In the genomic region with DNA sequence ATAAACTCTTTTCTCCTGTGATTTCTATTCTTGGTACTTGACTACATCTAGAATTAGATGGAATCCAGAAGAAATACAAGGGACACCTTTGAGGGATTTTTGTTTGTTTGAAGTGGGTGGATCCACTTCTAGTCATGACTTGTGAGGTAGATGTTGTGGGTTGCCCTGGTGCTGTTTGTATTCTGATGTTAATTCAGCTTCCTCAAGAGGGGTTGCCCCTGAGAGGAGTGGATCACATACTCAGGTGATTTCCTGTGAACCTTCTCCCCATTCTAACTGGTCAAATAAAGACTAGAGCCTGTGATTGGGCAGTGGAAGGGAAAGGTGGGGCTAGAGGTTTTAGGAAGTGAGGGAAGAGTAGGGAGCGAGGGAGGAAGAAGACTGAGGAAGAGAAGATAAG, we compare ENCODE assay signal across 8 mouse cellular contexts. TPM values are rescaled to one million over a fixed set of nuclear protein-coding genes. Genes with fewer than 3 reads are reported as not detected.
DNase-seq lines count a peak whose midpoint lies in the region; ATAC-seq and TF ChIP-seq lines count a peak whose summit lies in the region.

No protein-coding gene starts in this region.

- H3K9me3 ChIP-seq in heart, embryonic 11.5 days (replicated peaks; ENCODE audit: control insufficient read depth, low read length), result no peaks in the 10 kb centered on the region
- H3K9me3 ChIP-seq in ES-Bruce4 (replicated peaks; ENCODE audit: control insufficient read depth, insufficient read depth, low read length, poor library complexity, severe bottlenecking), result no peaks in the 10 kb centered on the region; the same call in 1 of the 2 replicates

- WGBS in heart, embryonic 11.5 days (ENCODE audit: insufficient replicate concordance), result 55% methylated on average over 1 of the region's 1 CpGs
- 50% methylated on average over 1 of the region's 1 CpGs for WGBS in macrophage (ENCODE audit: missing documents)

- H3K4me2 ChIP-seq in heart, embryonic 11.5 days, result peak overlapping the region; percentile 82

- no peak for TF ChIP-seq EP300 in ES-Bruce4 (IDR thresholded peaks at IDR 0.05; ENCODE audit: insufficient read depth, low read depth, low read length)

- intact Hi-C loops in left cerebral cortex, postnatal 36 days (cut with DNase I), result loop anchor here (1.0 to 10.0 kb wide), 2 partner anchors 21 to 733 kb away; partner anchors contain the start of genes Zfp273 and Zfp712
- intact Hi-C loops in gastrocnemius, postnatal 36 days (cut with DNase I), result no loop called here

- ATAC-seq in heart, embryonic 11.5 days (replicated peaks; ENCODE audit: insufficient number of reproducible peaks, low FRiP score, low TSS enrichment), result no peak
- ATAC-seq in granulocyte monocyte progenitor cell, adult 5-6 weeks (replicated peaks; ENCODE audit: poor library complexity, severe bottlenecking), result peak; percentile 43

- H3K4me1 ChIP-seq in heart, embryonic 11.5 days (ENCODE audit: control insufficient read depth, insufficient read depth, low read length), result 0 out of 2 replicates have a peak, but pooled peaks cover 4% of the 10 kb centered on the region
- H3K4me1 ChIP-seq in ES-Bruce4 (ENCODE audit: control insufficient read depth, insufficient read depth, low read length), result no peaks in the 10 kb centered on the region

- no peak for TF ChIP-seq CTCF in ES-Bruce4 (IDR thresholded peaks at IDR 0.05; ENCODE audit: low read depth, low read length)

- no peak overlapping the region for H3K9ac ChIP-seq in heart, embryonic 11.5 days (ENCODE audit: low read depth, low read length)
- H3K9ac ChIP-seq in ES-Bruce4 (ENCODE audit: low read depth, poor library complexity, severe bottlenecking), result peak overlapping the region; percentile 64

- no peaks in the 10 kb centered on the region for H3K27me3 ChIP-seq in heart, embryonic 11.5 days (ENCODE audit: control insufficient read depth, insufficient read depth, low read length)
- no peaks in the 10 kb centered on the region for H3K27me3 ChIP-seq in ES-Bruce4 (ENCODE audit: control insufficient read depth, insufficient read depth, low read length, poor library complexity, severe bottlenecking)

- no peak for TF ChIP-seq POLR2A in ES-Bruce4 (IDR thresholded peaks at IDR 0.05; ENCODE audit: insufficient read depth, low read length)

- H3K4me3 ChIP-seq in heart, embryonic 11.5 days (ENCODE audit: low read depth, low read length), result peak overlapping the region; percentile 66; the same call in 1 of the 2 replicates
- 0 out of 2 replicates have a peak overlapping the region, but pooled peaks have one; percentile 15 for H3K4me3 ChIP-seq in ES-Bruce4 (ENCODE audit: low read depth, low read length)
- peak overlapping the region; percentile 48; the same call in 1 of the 2 replicates for H3K4me3 ChIP-seq in macrophage (ENCODE audit: inconsistent target)

- no peak for DNase-seq in heart, postnatal 4 days
- no peak for DNase-seq in left cerebral cortex, postnatal 36 days (ENCODE audit: low spot score in 2 of 2)
- no peak for DNase-seq in gastrocnemius, postnatal 36 days
- DNase-seq in adrenal gland, adult 18-20 months (ENCODE audit: low spot score in 2 of 2), result no peak

- no peaks in the 10 kb centered on the region for H3K79me2 ChIP-seq in macrophage (ENCODE audit: inconsistent target)

- H3K36me3 ChIP-seq in heart, embryonic 11.5 days (ENCODE audit: control insufficient read depth, insufficient read depth, low read length), result no peaks in the 10 kb centered on the region
- no peaks in the 10 kb centered on the region; the same call in 1 of the 2 replicates for H3K36me3 ChIP-seq in ES-Bruce4 (ENCODE audit: control insufficient read depth, insufficient read depth, low read length, poor library complexity, severe bottlenecking)
- H3K36me3 ChIP-seq in macrophage (ENCODE audit: inconsistent target), result no peaks in the 10 kb centered on the region

- peak overlapping the region; percentile 93 for H3K27ac ChIP-seq in heart, embryonic 11.5 days (ENCODE audit: low read depth, low read length)
- peak overlapping the region; percentile 58 for H3K27ac ChIP-seq in ES-Bruce4 (ENCODE audit: insufficient read depth, low read length)
- H3K27ac ChIP-seq in macrophage, result peak overlapping the region; percentile 69

RNA-seq across cellular contexts. Expression of gene Zfp708, which starts 15.8 kb away (rescaled TPM):
- 4.2 and 4.5 TPM in 2 replicates for polyA plus RNA-seq in heart, embryonic 11.5 days (2014; fragmentation: Nextera tagmentation; extraction: Ambion mirVana)
- total RNA-seq in heart, postnatal 4 days (2021), result 1 to 10 TPM in 1 of 2 experiments, under 1 TPM in 1; 0.97 to 2.1 TPM
- 2.2 and 2.9 TPM in 2 replicates for polyA plus RNA-seq in ES-Bruce4 (2011; ENCODE audit: insufficient read depth, insufficient read length, low read depth, missing spikeins)
- 0.37 and 4.0 TPM in 2 replicates for total RNA-seq in granulocyte monocyte progenitor cell, adult 5-6 weeks (2014; fragmentation: Nextera tagmentation)
- 1.8 and 2.9 TPM in 2 replicates for total RNA-seq in granulocyte monocyte progenitor cell, adult 5-6 weeks (2017)
- total RNA-seq in macrophage (2018; cell fraction: chromatin; rRNA removed), result 1 to 10 TPM in 2 of 26 experiments, under 1 TPM in 6, not detected in 18; 0.34 to 2.2 (median 0.69) TPM
- 1 to 10 TPM in 2 of 26 experiments, under 1 TPM in 15, not detected in 9; 0.09 to 1.1 (median 0.61) TPM for total RNA-seq in macrophage (2018; cell fraction: cytosol; rRNA removed)
- 1 to 10 TPM in 7 of 26 experiments, under 1 TPM in 6, not detected in 13; 0.28 to 2.1 (median 1.2) TPM for total RNA-seq in macrophage (2018; cell fraction: nucleus; rRNA removed)
- polyA plus RNA-seq in macrophage (2018), result 1.1 to 2.6 TPM (median 1.2 TPM) in 3 replicates
- total RNA-seq in left cerebral cortex, postnatal 36 days (2021), result 1 to 10 TPM; 2.6 to 2.7 TPM
- 1 to 10 TPM in 1 of 2 experiments, under 1 TPM in 1; 0.61 to 1.8 TPM for total RNA-seq in gastrocnemius, postnatal 36 days (2021)
- under 1 TPM in 1 of 2 experiments, not detected in 1; 0.90 TPM for total RNA-seq in adrenal gland, adult 18-20 months (2021)

RNA-seq across cellular contexts. Expression of gene Zfp712, which starts 21.0 kb away (rescaled TPM):
- 2.2 and 2.5 TPM in 2 replicates for polyA plus RNA-seq in heart, embryonic 11.5 days (2014; fragmentation: Nextera tagmentation; extraction: Ambion mirVana)
- total RNA-seq in heart, postnatal 4 days (2021), result 1 to 10 TPM; 1.4 to 1.6 TPM
- polyA plus RNA-seq in ES-Bruce4 (2011; ENCODE audit: insufficient read depth, insufficient read length, low read depth, missing spikeins) (3.9 and 4.9 TPM in 2 replicates), macrophage (2018) (0.75 to 2.1 TPM (median 1.5 TPM) in 3 replicates)
- 3.4 and 3.9 TPM in 2 replicates for total RNA-seq in granulocyte monocyte progenitor cell, adult 5-6 weeks (2014; fragmentation: Nextera tagmentation)
- total RNA-seq in granulocyte monocyte progenitor cell, adult 5-6 weeks (2017), result 2.2 and 5.0 TPM in 2 replicates
- total RNA-seq in macrophage (2018; cell fraction: chromatin; rRNA removed), result 1 to 10 TPM in 18 of 26 experiments, under 1 TPM in 7, not detected in 1; 0.34 to 4.7 (median 1.4) TPM
- total RNA-seq in macrophage (2018; cell fraction: cytosol; rRNA removed), result 1 to 10 TPM in 15 of 26 experiments, under 1 TPM in 11; 0.27 to 2.1 (median 1.2) TPM
- total RNA-seq in macrophage (2018; cell fraction: nucleus; rRNA removed), result 1 to 10 TPM in 19 of 26 experiments, under 1 TPM in 7; 0.36 to 6.7 (median 1.7) TPM
- total RNA-seq in left cerebral cortex, postnatal 36 days (2021), result 1 to 10 TPM; 3.8 to 4.9 TPM
- under 1 TPM; 0.59 to 0.81 TPM for total RNA-seq in gastrocnemius, postnatal 36 days (2021)
- total RNA-seq in adrenal gland, adult 18-20 months (2021), result 1 to 10 TPM; 1.5 to 1.8 TPM

RNA-seq across cellular contexts. Expression of gene Gm28557, which starts 26.5 kb away (rescaled TPM):
- polyA plus RNA-seq in heart, embryonic 11.5 days (2014; fragmentation: Nextera tagmentation; extraction: Ambion mirVana), result 1.1 and 2.2 TPM in 2 replicates
- total RNA-seq in heart, postnatal 4 days (2021), result 1 to 10 TPM in 1 of 2 experiments, under 1 TPM in 1; 0.79 to 1.4 TPM
- polyA plus RNA-seq in ES-Bruce4 (2011; ENCODE audit: insufficient read depth, insufficient read length, low read depth, missing spikeins) (5.3 and 5.8 TPM in 2 replicates), macrophage (2018) (1.6 to 4.1 TPM (median 1.7 TPM) in 3 replicates)
- 0.36 and 12.7 TPM in 2 replicates for total RNA-seq in granulocyte monocyte progenitor cell, adult 5-6 weeks (2014; fragmentation: Nextera tagmentation)
- 1.4 and 3.2 TPM in 2 replicates for total RNA-seq in granulocyte monocyte progenitor cell, adult 5-6 weeks (2017)
- total RNA-seq in macrophage (2018; cell fraction: chromatin; rRNA removed), result 10 to 100 TPM in 4 of 26 experiments, 1 to 10 TPM in 15, under 1 TPM in 5, not detected in 2; 0.25 to 12.0 (median 4.2) TPM
- 1 to 10 TPM in 24 of 26 experiments, under 1 TPM in 2; 0.66 to 4.5 (median 3.1) TPM for total RNA-seq in macrophage (2018; cell fraction: cytosol; rRNA removed)
- 10 to 100 TPM in 3 of 26 experiments, 1 to 10 TPM in 20, under 1 TPM in 2, not detected in 1; 0.58 to 15.6 (median 3.9) TPM for total RNA-seq in macrophage (2018; cell fraction: nucleus; rRNA removed)
- 1 to 10 TPM; 1.8 to 2.7 TPM for total RNA-seq in left cerebral cortex, postnatal 36 days (2021)
- total RNA-seq in gastrocnemius, postnatal 36 days (2021), result 1 to 10 TPM; 1.1 to 2.0 TPM
- total RNA-seq in adrenal gland, adult 18-20 months (2021), result 1 to 10 TPM; 5.5 to 6.5 TPM

RNA-seq across cellular contexts. Expression of gene Rslcan18, which starts 34.1 kb away (rescaled TPM):
- polyA plus RNA-seq in heart, embryonic 11.5 days (2014; fragmentation: Nextera tagmentation; extraction: Ambion mirVana), result 0.37 and 0.87 TPM in 2 replicates
- total RNA-seq in heart, postnatal 4 days (2021), result under 1 TPM in 1 of 2 experiments, not detected in 1; 0.21 TPM
- polyA plus RNA-seq in ES-Bruce4 (2011; ENCODE audit: insufficient read depth, insufficient read length, low read depth, missing spikeins), result 0.31 and 0.76 TPM in 2 replicates
- 2.4 TPM in 1 of 2 replicates, not detected in the other for total RNA-seq in granulocyte monocyte progenitor cell, adult 5-6 weeks (2014; fragmentation: Nextera tagmentation)
- total RNA-seq in granulocyte monocyte progenitor cell, adult 5-6 weeks (2017), result 1.8 TPM in 1 of 2 replicates, not detected in the other
- 10 to 100 TPM in 1 of 26 experiments, 1 to 10 TPM in 19, under 1 TPM in 6; 0.16 to 10.6 (median 2.5) TPM for total RNA-seq in macrophage (2018; cell fraction: chromatin; rRNA removed)
- 1 to 10 TPM in 12 of 26 experiments, under 1 TPM in 14; 0.14 to 1.7 (median 0.86) TPM for total RNA-seq in macrophage (2018; cell fraction: cytosol; rRNA removed)
- 1 to 10 TPM in 13 of 26 experiments, under 1 TPM in 10, not detected in 3; 0.23 to 9.9 (median 1.5) TPM for total RNA-seq in macrophage (2018; cell fraction: nucleus; rRNA removed)
- 0.95 to 1.3 TPM (median 1.1 TPM) in 3 replicates for polyA plus RNA-seq in macrophage (2018)
- under 1 TPM; 0.16 to 0.35 TPM for total RNA-seq in left cerebral cortex, postnatal 36 days (2021)
- under 1 TPM; 0.43 to 0.54 TPM for total RNA-seq in gastrocnemius, postnatal 36 days (2021)
- 1 to 10 TPM; 1.1 to 1.2 TPM for total RNA-seq in adrenal gland, adult 18-20 months (2021)

RNA-seq across cellular contexts. Expression of gene Zfp759, which starts 39.5 kb away (rescaled TPM):
- polyA plus RNA-seq in heart, embryonic 11.5 days (2014; fragmentation: Nextera tagmentation; extraction: Ambion mirVana), result 1.7 and 1.8 TPM in 2 replicates
- total RNA-seq in heart, postnatal 4 days (2021), result 1 to 10 TPM; 2.0 to 3.1 TPM
- polyA plus RNA-seq in ES-Bruce4 (2011; ENCODE audit: insufficient read depth, insufficient read length, low read depth, missing spikeins) (3.7 and 4.4 TPM in 2 replicates), macrophage (2018) (1.9 to 4.9 TPM (median 2.7 TPM) in 3 replicates)
- 3.4 and 4.0 TPM in 2 replicates for total RNA-seq in granulocyte monocyte progenitor cell, adult 5-6 weeks (2014; fragmentation: Nextera tagmentation)
- 8.4 and 13.4 TPM in 2 replicates for total RNA-seq in granulocyte monocyte progenitor cell, adult 5-6 weeks (2017)
- 1 to 10 TPM in 20 of 26 experiments, under 1 TPM in 5, not detected in 1; 0.36 to 9.4 (median 2.8) TPM for total RNA-seq in macrophage (2018; cell fraction: chromatin; rRNA removed)
- 1 to 10 TPM in 19 of 26 experiments, under 1 TPM in 7; 0.28 to 3.7 (median 2.6) TPM for total RNA-seq in macrophage (2018; cell fraction: cytosol; rRNA removed)
- 1 to 10 TPM in 16 of 26 experiments, under 1 TPM in 9, not detected in 1; 0.19 to 9.6 (median 1.5) TPM for total RNA-seq in macrophage (2018; cell fraction: nucleus; rRNA removed)
- total RNA-seq in left cerebral cortex, postnatal 36 days (2021), result 10 to 100 TPM in 1 of 2 experiments, 1 to 10 TPM in 1; 7.5 to 10.4 TPM
- total RNA-seq in gastrocnemius, postnatal 36 days (2021), result 1 to 10 TPM; 2.7 to 4.3 TPM
- total RNA-seq in adrenal gland, adult 18-20 months (2021), result 1 to 10 TPM; 3.4 to 3.5 TPM

Comparison
In these comparisons a context has a peak if more than half of its experiments do, and no peak if none do; other contexts are left out.
1. H3K4me3 ChIP-seq: peak in every context shown above with its lines; median percentile 66 in heart, embryonic 11.5 days; 48 in macrophage; 15 in ES-Bruce4.